Mouse (Mus musculus): ENCODE results near the gene Flot2. TPM values are rescaled to one million over a fixed set of nuclear protein-coding genes. Genes with fewer than 3 reads are reported as not detected.

Gene Flot2
- polyA plus RNA-seq, 1 experiment = 70.0 TPM

DNA sequence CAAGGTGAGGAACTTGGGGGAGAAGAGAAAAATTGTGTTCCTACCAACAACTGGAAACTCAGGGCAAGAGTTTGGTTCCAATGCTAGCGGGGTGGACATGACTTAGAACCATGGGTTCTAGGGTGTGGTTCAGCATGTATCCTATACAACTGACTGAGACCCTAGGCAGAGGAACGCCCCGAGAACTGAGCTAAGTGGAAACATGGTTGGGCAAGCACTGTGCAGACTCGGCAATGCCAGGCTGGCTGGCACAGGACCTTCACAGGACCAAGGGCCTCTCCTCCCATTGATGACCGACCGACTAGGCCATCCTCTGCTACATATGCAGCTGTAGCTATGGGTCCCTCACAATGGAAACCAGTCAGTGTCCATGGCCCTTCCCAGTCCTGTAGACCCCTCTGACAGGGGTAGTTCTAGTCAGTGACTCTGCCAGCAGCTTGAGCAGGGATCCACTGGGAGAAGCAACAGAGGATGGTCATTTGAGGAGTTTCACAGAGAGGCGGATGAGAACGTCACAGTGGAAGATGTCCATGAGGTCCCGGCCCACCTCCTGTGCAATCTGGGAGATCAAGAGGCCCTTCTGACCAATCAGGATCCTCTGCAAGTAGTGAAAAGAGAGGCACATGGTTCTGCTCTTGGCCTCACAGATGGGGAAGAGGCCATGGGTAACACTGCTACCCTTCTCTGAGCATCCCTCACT, 36.0 kb downstream of the Flot2 start:
- Histone ChIP-seq H3K4me3 (ENCODE audit: insufficient read depth, low read length) (no peak overlapping the region), H3K27ac (ENCODE audit: insufficient read depth, low read length) (no peak overlapping the region), H3K4me1 (ENCODE audit: control insufficient read depth, insufficient read depth, low read length) (no peaks in the 10 kb centered on the region)
- TF ChIP-seq CTCF (IDR thresholded peaks at IDR 0.05; ENCODE audit: borderline replicate concordance, insufficient read depth, low read length) = no peak
- no peak for TF ChIP-seq POLR2A (IDR thresholded peaks at IDR 0.05; ENCODE audit: low read depth, low read length)

DNA sequence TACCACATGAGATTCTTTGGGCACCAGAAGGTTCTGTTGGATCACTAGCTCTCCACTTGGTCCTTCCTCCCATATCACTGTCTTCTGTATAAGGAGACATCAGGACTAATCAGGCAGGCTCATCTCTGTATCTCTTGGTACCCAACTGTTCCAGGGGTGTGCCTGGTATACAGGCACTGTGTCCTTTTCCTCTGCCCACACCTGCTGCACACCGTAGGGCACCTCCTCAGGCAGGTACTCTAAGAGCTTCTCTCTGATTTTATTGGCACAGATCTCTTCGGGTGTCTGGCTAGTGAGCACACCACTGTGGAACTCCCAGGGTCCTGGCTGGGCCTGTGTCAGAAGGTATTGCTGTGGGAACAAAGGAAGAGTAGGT, 36.5 kb downstream of the Flot2 start:
- TF ChIP-seq CTCF (IDR thresholded peaks at IDR 0.05; ENCODE audit: borderline replicate concordance, insufficient read depth, low read length) (no peak), POLR2A (IDR thresholded peaks at IDR 0.05; ENCODE audit: low read depth, low read length) (no peak)
- Histone ChIP-seq H3K4me1 (ENCODE audit: control insufficient read depth, insufficient read depth, low read length) (peaks cover 4% of the 10 kb centered on the region; the same call in 1 of the 2 replicates), H3K4me3 (ENCODE audit: insufficient read depth, low read length) (no peak overlapping the region), H3K27ac (ENCODE audit: insufficient read depth, low read length) (no peak overlapping the region)

DNA sequence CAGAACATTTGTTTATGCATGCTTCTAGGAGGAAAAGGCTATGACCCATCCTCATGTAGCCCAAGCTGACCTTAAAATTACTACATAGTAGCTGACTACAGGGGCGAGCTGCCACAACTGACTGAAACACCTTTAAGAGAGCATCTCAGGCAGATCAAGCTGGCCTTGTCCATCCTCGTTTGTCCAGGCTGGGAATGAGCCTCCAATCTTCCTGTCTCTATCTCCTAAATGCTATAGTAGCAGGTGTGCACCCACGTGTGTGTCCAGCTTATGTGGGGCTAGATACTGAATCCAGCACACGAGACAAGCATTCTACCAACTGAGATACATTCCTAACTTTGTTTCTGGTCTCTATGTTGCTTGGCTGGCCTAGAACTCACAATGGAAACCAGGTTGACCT, 36.9 kb downstream of the Flot2 start:
- TF ChIP-seq CTCF (IDR thresholded peaks at IDR 0.05; ENCODE audit: borderline replicate concordance, insufficient read depth, low read length) = no peak
- TF ChIP-seq POLR2A (IDR thresholded peaks at IDR 0.05; ENCODE audit: low read depth, low read length) = no peak
- Histone ChIP-seq H3K27ac (ENCODE audit: insufficient read depth, low read length) (no peak overlapping the region), H3K4me1 (ENCODE audit: control insufficient read depth, insufficient read depth, low read length) (peaks cover 4% of the 10 kb centered on the region; the same call in 1 of the 2 replicates), H3K4me3 (ENCODE audit: insufficient read depth, low read length) (no peak overlapping the region)

DNA sequence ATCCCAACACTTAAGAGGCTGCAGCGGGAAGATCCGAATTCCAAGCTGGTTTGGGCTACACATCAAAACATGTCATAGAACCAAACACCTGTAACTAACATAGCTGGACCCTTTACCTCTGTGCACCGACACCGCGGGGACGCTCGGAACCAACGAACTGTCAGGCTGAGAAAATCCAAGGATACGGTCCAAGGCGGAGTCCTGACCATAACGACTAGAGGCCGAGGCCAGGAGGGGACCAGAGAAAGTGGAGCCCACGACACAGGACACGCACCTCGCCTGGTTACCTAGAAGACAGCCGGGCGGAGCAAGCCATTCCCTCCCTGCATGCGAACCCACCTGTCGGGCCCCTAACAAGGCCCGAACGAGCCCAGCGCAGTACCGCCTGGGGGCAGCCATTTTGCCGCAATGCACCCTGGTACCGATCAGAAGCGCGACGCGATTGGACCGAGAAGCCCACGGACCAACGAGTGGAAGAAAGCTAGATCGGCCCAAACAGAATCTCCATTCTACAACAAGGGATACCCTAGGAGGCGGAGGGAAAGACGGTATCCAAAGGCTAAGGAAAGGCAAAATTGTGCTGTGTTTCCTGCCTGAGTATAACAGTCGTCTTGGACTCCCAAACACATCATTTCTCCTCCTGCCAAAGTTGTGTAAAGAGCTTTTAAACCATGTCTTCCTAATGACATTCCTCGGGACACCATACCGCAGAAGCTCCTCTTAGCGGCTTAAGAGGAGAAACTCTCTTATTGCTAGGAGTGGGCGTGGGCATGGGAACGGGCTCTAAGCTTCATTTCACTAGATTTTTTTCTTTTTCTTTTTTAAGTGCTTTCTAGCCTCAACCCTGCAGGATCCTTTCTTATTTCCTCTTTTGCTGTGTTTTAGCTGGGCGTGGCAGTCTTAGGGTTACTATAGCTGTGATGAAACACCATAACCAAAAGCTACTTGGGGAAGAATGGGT, 42.5 kb downstream of the Flot2 start, which contains the start of gene Eral1:
TSS of gene Eral1 (minus strand) at position 423 of the 961 bp plus-strand sequence.
- TF ChIP-seq CTCF (IDR thresholded peaks at IDR 0.05; ENCODE audit: borderline replicate concordance, insufficient read depth, low read length) (no peak), POLR2A (IDR thresholded peaks at IDR 0.05; ENCODE audit: low read depth, low read length) (peak; percentile 84)
- peaks cover 4% of the 10 kb centered on the region for H3K4me1 ChIP-seq (ENCODE audit: control insufficient read depth, insufficient read depth, low read length)
- H3K27ac ChIP-seq (ENCODE audit: insufficient read depth, low read length) = peak within 1 kb of the TSS; percentile 23
- peak within 1 kb of the TSS; percentile 95 for H3K4me3 ChIP-seq (ENCODE audit: insufficient read depth, low read length)

DNA sequence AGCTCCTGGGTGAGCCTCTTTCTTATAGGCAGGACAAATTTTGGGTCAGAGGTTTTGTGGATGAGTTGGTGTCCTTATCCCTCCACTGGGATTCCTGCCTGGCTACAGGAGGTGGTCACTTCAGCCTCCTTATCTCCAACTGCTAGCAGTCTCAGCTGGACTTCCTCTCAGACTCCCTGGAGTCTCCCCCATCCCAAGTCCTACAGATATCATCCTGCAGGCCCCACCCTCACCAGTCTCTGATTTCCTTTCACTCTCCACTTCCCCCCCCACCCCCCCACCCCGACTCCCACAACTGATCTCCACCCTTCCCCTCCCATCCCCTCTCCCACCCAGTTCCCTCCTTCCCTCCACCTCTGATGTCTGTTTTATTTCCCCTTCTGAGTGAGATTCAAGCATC, 45.9 kb downstream of the Flot2 start:
- Histone ChIP-seq H3K4me1 (ENCODE audit: control insufficient read depth, insufficient read depth, low read length) (peaks cover 4% of the 10 kb centered on the region), H3K4me3 (ENCODE audit: insufficient read depth, low read length) (no peak overlapping the region), H3K27ac (ENCODE audit: insufficient read depth, low read length) (no peak overlapping the region)
- TF ChIP-seq POLR2A (IDR thresholded peaks at IDR 0.05; ENCODE audit: low read depth, low read length) = no peak
- TF ChIP-seq CTCF (IDR thresholded peaks at IDR 0.05; ENCODE audit: borderline replicate concordance, insufficient read depth, low read length) = no peak

DNA sequence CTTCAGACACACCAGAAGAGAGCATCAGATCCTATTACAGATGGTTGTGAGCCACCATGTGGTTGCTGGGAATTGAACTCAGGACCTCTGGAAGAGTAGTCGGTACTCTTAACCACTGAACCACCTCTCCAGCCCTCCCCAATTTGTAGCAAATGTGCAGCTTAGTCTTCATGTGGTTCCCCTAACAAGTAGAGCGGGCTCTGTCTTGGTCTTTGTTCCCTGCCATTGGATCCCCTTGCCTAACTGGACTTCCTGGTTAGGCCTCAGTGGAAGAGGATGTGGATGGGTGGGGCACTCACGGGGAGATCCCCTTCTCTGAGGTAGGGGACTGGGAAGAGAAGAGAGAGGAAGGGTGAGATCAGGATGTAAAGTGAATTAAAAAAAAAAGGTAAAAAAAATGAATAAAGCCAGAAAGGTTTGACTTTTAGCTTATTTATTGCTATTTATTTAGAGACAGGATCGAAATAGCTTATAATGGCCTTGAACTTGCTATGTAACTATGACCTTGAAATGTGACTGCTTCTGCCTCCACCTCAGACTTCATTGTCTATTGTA, 49.3 kb downstream of the Flot2 start:
- TF ChIP-seq CTCF (IDR thresholded peaks at IDR 0.05; ENCODE audit: borderline replicate concordance, insufficient read depth, low read length) (no peak), POLR2A (IDR thresholded peaks at IDR 0.05; ENCODE audit: low read depth, low read length) (no peak)

DNA sequence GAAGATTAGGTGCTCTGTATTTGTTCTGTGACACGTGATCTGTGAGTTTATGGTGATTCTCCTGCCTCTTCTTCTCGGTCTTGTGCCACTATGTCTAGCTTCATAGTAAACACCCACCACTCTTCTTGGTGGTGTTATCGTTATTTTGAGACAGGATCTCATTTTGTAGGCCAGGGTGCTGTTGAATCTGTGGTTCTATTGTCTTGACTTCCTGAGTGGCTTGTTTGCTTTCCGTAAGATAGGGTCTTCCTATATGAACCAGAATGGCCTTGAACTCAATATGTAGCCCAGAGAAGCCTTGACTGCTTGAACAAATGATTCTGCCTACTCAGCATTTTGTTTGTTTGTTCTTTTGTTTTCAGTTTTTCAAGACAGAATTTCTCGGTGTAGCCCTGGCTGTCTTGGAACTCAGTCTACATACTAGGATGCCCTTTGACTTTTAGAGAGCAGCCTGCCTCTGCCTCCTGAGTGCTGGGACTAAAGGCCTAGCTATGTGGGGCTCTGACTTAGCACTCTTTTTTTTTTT, 50.1 kb downstream of the Flot2 start:
- TF ChIP-seq CTCF (IDR thresholded peaks at IDR 0.05; ENCODE audit: borderline replicate concordance, insufficient read depth, low read length) (no peak), POLR2A (IDR thresholded peaks at IDR 0.05; ENCODE audit: low read depth, low read length) (no peak)
- Histone ChIP-seq H3K27ac (ENCODE audit: insufficient read depth, low read length) (no peak overlapping the region), H3K4me1 (ENCODE audit: control insufficient read depth, insufficient read depth, low read length) (no peaks in the 10 kb centered on the region), H3K4me3 (ENCODE audit: insufficient read depth, low read length) (no peak overlapping the region)

More for the DNA sequence above, 49.3 kb downstream of the Flot2 start:
- Histone ChIP-seq H3K4me3 (ENCODE audit: insufficient read depth, low read length) (no peak overlapping the region), H3K27ac (ENCODE audit: insufficient read depth, low read length) (no peak overlapping the region), H3K4me1 (ENCODE audit: control insufficient read depth, insufficient read depth, low read length) (no peaks in the 10 kb centered on the region)

DNA sequence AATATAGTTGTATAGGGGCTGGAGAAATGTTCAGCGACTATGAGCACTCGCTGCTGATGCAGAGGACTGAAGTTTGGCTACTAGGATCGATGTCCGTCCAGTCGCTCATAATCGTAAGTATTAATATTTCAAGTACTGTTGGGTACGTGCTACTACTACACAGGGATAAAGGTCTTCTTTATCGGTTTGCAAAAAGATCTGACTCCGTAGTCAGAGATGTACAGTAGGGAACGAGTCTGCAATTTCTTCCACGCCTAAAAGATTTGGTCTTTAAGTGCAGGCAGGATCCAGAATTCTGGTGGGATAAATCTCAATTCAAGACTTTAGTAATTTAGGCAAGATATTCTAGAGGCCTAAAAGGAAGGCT, 56.4 kb downstream of the Flot2 start:
- Histone ChIP-seq H3K27ac (ENCODE audit: insufficient read depth, low read length) (no peak overlapping the region), H3K4me3 (ENCODE audit: insufficient read depth, low read length) (no peak overlapping the region), H3K4me1 (ENCODE audit: control insufficient read depth, insufficient read depth, low read length) (peaks cover 4% of the 10 kb centered on the region; the same call in 1 of the 2 replicates)
- TF ChIP-seq CTCF (IDR thresholded peaks at IDR 0.05; ENCODE audit: borderline replicate concordance, insufficient read depth, low read length) = no peak
- TF ChIP-seq POLR2A (IDR thresholded peaks at IDR 0.05; ENCODE audit: low read depth, low read length) = no peak

DNA sequence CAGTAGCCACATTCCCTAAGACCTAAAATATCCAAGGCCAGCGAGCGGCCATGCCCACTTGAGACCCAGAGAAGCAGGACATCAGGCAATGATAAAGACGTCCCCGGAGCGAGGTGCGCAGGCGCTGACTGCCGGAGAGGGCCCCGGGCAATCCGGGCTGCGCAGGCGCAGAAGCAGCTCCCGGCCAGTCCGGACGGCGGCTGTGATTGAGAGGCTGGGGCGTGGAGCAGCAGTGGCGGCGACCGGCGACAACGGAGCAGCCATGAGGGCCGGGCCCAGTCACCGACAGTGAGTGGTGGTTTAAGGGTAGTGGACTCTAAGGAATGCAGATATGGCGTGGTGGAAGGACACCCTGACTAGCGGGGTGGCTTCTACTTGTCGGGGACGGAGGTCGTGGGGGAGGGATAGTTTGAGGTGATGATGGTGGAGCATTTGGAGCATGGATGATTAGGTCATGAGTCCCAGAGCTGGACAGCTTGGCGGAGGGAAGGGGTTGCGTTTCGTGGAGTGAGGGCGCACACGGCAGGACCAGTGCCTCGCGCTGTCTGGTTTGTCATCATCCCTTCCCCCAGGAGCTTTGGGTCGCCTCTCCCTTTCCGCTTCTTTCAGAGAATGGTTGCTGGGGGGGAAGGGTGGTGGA, 56.9 kb downstream of the Flot2 start, which contains the start of gene Fam222b:
TSS of gene Fam222b (plus strand) at position 157 of the 640 bp plus-strand sequence.
- H3K4me3 ChIP-seq (ENCODE audit: insufficient read depth, low read length) = peak within 1 kb of the TSS; percentile 82
- TF ChIP-seq POLR2A (IDR thresholded peaks at IDR 0.05; ENCODE audit: low read depth, low read length) (peak; percentile 91), CTCF (IDR thresholded peaks at IDR 0.05; ENCODE audit: borderline replicate concordance, insufficient read depth, low read length) (no peak)
- peak within 1 kb of the TSS; percentile 53 for H3K27ac ChIP-seq (ENCODE audit: insufficient read depth, low read length)
- peaks cover 4% of the 10 kb centered on the region; the same call in 1 of the 2 replicates for H3K4me1 ChIP-seq (ENCODE audit: control insufficient read depth, insufficient read depth, low read length)
